Comparison of ENCODE assay signal across 14 mouse cellular contexts in genomic region chr2:57960786-57961185, GRCm38 (mm10). TPM values are rescaled to one million over a fixed set of nuclear protein-coding genes. Genes with fewer than 3 reads are reported as not detected.
DNase-seq lines count a peak whose midpoint lies in the region; ATAC-seq lines count a peak whose summit lies in the region.
"Had no signal": no experiment of that assay in that cellular context is flagged by ENCODE, and none has a peak within 500 bp of the region (broad histone marks: within the 10 kb centered on the region; RNA-seq: fewer than 3 reads in every experiment).

No protein-coding gene starts in this region.

- H3K27me3 ChIP-seq in forebrain, embryonic 12.5 days: no peaks in the 10 kb centered on the region
- H3K27me3 ChIP-seq: embryonic facial prominence, embryonic 15.5 days; hindbrain, embryonic 12.5 days; neural tube, embryonic 15.5 days had no signal

- no peaks in the 10 kb centered on the region for H3K36me3 ChIP-seq in forebrain, embryonic 12.5 days (replicated peaks)
- H3K36me3 ChIP-seq: embryonic facial prominence, embryonic 15.5 days; hindbrain, embryonic 12.5 days; neural tube, embryonic 15.5 days had no signal

- H3K9ac ChIP-seq in forebrain, embryonic 12.5 days: no peak overlapping the region
- H3K9ac ChIP-seq: embryonic facial prominence, embryonic 15.5 days; hindbrain, embryonic 12.5 days; neural tube, embryonic 15.5 days had no signal

- no peak for ATAC-seq in forebrain, embryonic 12.5 days (ENCODE audit: low FRiP score)

- no peak overlapping the region for H3K4me3 ChIP-seq in forebrain, embryonic 12.5 days (replicated peaks)
- H3K4me3 ChIP-seq: embryonic facial prominence, embryonic 15.5 days; hindbrain, embryonic 12.5 days; neural tube, embryonic 15.5 days had no signal

- no peak overlapping the region for H3K4me2 ChIP-seq in forebrain, embryonic 12.5 days
- H3K4me2 ChIP-seq: embryonic facial prominence, embryonic 15.5 days; hindbrain, embryonic 12.5 days; neural tube, embryonic 15.5 days had no signal

- no peaks in the 10 kb centered on the region for H3K4me1 ChIP-seq in forebrain, embryonic 12.5 days
- H3K4me1 ChIP-seq: embryonic facial prominence, embryonic 15.5 days; hindbrain, embryonic 12.5 days; neural tube, embryonic 15.5 days had no signal

- WGBS in forebrain, embryonic 12.5 days: 84% methylated on average over 5 of the region's 5 CpGs

- intact Hi-C loops in left cerebral cortex, postnatal 14 days (cut with DNase I): no loop called here

- H3K27ac ChIP-seq in forebrain, embryonic 12.5 days: no peak overlapping the region
- H3K27ac ChIP-seq: embryonic facial prominence, embryonic 15.5 days; hindbrain, embryonic 12.5 days; neural tube, embryonic 15.5 days had no signal

- no peaks in the 10 kb centered on the region for H3K9me3 ChIP-seq in forebrain, embryonic 12.5 days
- H3K9me3 ChIP-seq: embryonic facial prominence, embryonic 15.5 days; hindbrain, embryonic 12.5 days; neural tube, embryonic 15.5 days had no signal

- peak; percentile 2 to 16 for DNase-seq in left cerebral cortex, adult 18-20 months (ENCODE audit: low spot score in 2 of 2)
- no peak for DNase-seq in left cerebral cortex, postnatal 14 days (ENCODE audit: low spot score in 2 of 2)
- peak; percentile 82 for DNase-seq in cerebellum, adult 11-12 months
- DNase-seq in cerebellum, adult 9-11 months: peak; percentile 86
- peak; percentile 14 for DNase-seq in skeletal muscle tissue, adult 2 months (ENCODE audit: low read depth, low spot score)
- DNase-seq in thymus, postnatal 25 days: no peak
- DNase-seq: adrenal gland, postnatal 36 days; heart, adult 18-20 months; lung, postnatal 14 days; thymus, adult 2 months had no signal

RNA-seq across cellular contexts. Expression of gene Galnt5, which starts 36.9 kb away (rescaled TPM):
- total RNA-seq in left cerebral cortex, adult 18-20 months (2021): not detected
- under 1 TPM in 1 of 2 experiments, not detected in 1; 0.11 TPM for total RNA-seq in left cerebral cortex, postnatal 14 days (2021)
- 0.18 and 0.34 TPM in 2 replicates for polyA plus RNA-seq in forebrain, embryonic 12.5 days (2016; fragmentation: Nextera tagmentation; extraction: Ambion mirVana)

Comparison
In these comparisons a context has a peak if more than half of its experiments do, and no peak if none do; other contexts are left out.
1. DNase-seq: peak in left cerebral cortex, adult 18-20 months (2 of 2), cerebellum, adult 11-12 months (single experiment), cerebellum, adult 9-11 months (single experiment) and skeletal muscle tissue, adult 2 months (single experiment); none in left cerebral cortex, postnatal 14 days (0 of 2) and thymus, postnatal 25 days (single experiment).